Mouse (Mus musculus) cortical plate, adult 2 months (tissue): Measurements from ENCODE around the gene Abcc5. TPM values are rescaled to one million over a fixed set of nuclear protein-coding genes. Genes with fewer than 3 reads are reported as not detected.

ENCODE experiments used
- H3K27ac ChIP-seq: fragments of 200-500 bp; 2 replicates; pipeline ENCODE4 v1.5.1; 2012; ENCODE audit warnings: low read length, control low read depth, inconsistent platforms; ENCODE audit not compliant: insufficient read depth
- H3K4me1 ChIP-seq: fragments of 200-500 bp; 2 replicates; pipeline ENCODE4 v1.6.1; 2011; ENCODE audit warnings: low read length; ENCODE audit not compliant: control insufficient read depth, insufficient read depth
- H3K4me3 ChIP-seq: fragments of 200-500 bp; 2 replicates; pipeline ENCODE4 v1.5.1; 2011; ENCODE audit warnings: mild to moderate bottlenecking, low read length, control low read depth; ENCODE audit not compliant: insufficient read depth
- CTCF ChIP-seq: fragments of 200-500 bp; IDR thresholded peaks from 2 replicates; pipeline ENCODE4 v1.5.1; 2011; ENCODE audit warnings: mild to moderate bottlenecking, control low read depth, low read length; ENCODE audit not compliant: insufficient read depth; ENCODE audit errors: extremely low read depth
- POLR2A ChIP-seq: fragments of 200-500 bp; IDR thresholded peaks from 2 replicates; pipeline ENCODE4 v1.6.1; 2011; ENCODE audit warnings: mild to moderate bottlenecking, low read length, control low read depth; ENCODE audit not compliant: insufficient read depth; ENCODE audit errors: extremely low read depth
- polyA plus RNA-seq: library from polyadenylated mRNA; depleted of rRNA; stranded (reverse); fragments of >200 nt; gene quantifications from 2 replicates; pipeline ENCODE4 v1.2.3, GENCODE M21; 2012; rRNA removed

The Abcc5 gene
- polyA plus RNA-seq, 1 experiment = 296 TPM

GRCm38 (mm10) chr16:20315266-20315665 lies 110.9 kb downstream of the Abcc5 start:
- H3K4me3 ChIP-seq = no peak overlapping the region

GRCm38 (mm10) chr16:20312272-20312671 lies 113.9 kb downstream of the Abcc5 start:
- H3K27ac ChIP-seq = no peak overlapping the region
- no peaks in the 10 kb centered on the region for H3K4me1 ChIP-seq
- no peak overlapping the region for H3K4me3 ChIP-seq
- TF ChIP-seq CTCF = no peak
- TF ChIP-seq POLR2A = no peak

More at GRCm38 (mm10) chr16:20315266-20315665, 110.9 kb downstream of the Abcc5 start:
- Histone ChIP-seq H3K4me1 (no peaks in the 10 kb centered on the region), H3K27ac (no peak overlapping the region)
- TF ChIP-seq POLR2A = no peak
- no peak for TF ChIP-seq CTCF

GRCm38 (mm10) chr16:20301770-20302649 lies 124.2 kb downstream of the Abcc5 start, which contains the start of gene Parl:
Parl (minus strand) TSS chr16:20302387.
- H3K27ac ChIP-seq = peak within 1 kb of the TSS; percentile 13; the same call in 1 of the 2 replicates
- TF ChIP-seq POLR2A = peak; percentile 55; the same call in 1 of the 2 replicates
- TF ChIP-seq CTCF = peak; percentile 88
- H3K4me1 ChIP-seq = peaks cover 3% of the 10 kb centered on the region; the same call in 1 of the 2 replicates
- peak within 1 kb of the TSS; percentile 98 for H3K4me3 ChIP-seq

GRCm38 (mm10) chr16:20300076-20300475 lies 126.1 kb downstream of the Abcc5 start:
- Histone ChIP-seq H3K4me3 (no peak overlapping the region), H3K27ac (no peak overlapping the region), H3K4me1 (peaks cover 3% of the 10 kb centered on the region; the same call in 1 of the 2 replicates)
- TF ChIP-seq CTCF = no peak
- TF ChIP-seq POLR2A = no peak

Other genes with a start within 250 kb of the Abcc5 start
- 81.0 and 88.3 TPM in 2 replicates for gene Map6d1, start 185.0 kb downstream of the Abcc5 start, polyA plus RNA-seq
- gene Parl, start 124.0 kb downstream of the Abcc5 start, polyA plus RNA-seq = 45.4 and 51.5 TPM in 2 replicates
- gene Cyp2ab1, start 101.0 kb downstream of the Abcc5 start, polyA plus RNA-seq = 0.11 TPM in 1 of 2 replicates, not detected in the other
- gene Eif2b5, start 72.4 kb upstream of the Abcc5 start, polyA plus RNA-seq = 49.1 and 50.4 TPM in 2 replicates
- 41.7 and 42.5 TPM in 2 replicates for gene Dvl3, start 90.6 kb upstream of the Abcc5 start, polyA plus RNA-seq
- 1,329 and 1,383 TPM in 2 replicates for gene Ap2m1, start 109.1 kb upstream of the Abcc5 start, polyA plus RNA-seq
- gene Abcf3, start 122.2 kb upstream of the Abcc5 start, polyA plus RNA-seq = 78.5 and 83.5 TPM in 2 replicates
- 102 and 119 TPM in 2 replicates for gene Vwa5b2, start 163.1 kb upstream of the Abcc5 start, polyA plus RNA-seq
- gene Eef1akmt4, start 185.2 kb upstream of the Abcc5 start, polyA plus RNA-seq = 2.5 and 3.1 TPM in 2 replicates
- gene Gm49333, start 185.2 kb upstream of the Abcc5 start, polyA plus RNA-seq = not detected in 2 replicates
- 16.4 and 18.3 TPM in 2 replicates for gene Alg3, start 185.3 kb upstream of the Abcc5 start, polyA plus RNA-seq
- gene Camk2n2, start 194.9 kb upstream of the Abcc5 start, polyA plus RNA-seq = 188 and 191 TPM in 2 replicates
- 25.4 and 28.3 TPM in 2 replicates for gene Ece2, start 203.4 kb upstream of the Abcc5 start, polyA plus RNA-seq
- 173 TPM in 2 replicates for gene Psmd2, start 225.3 kb upstream of the Abcc5 start, polyA plus RNA-seq
- gene Eif4g1, start 241.9 kb upstream of the Abcc5 start, polyA plus RNA-seq = 157 and 158 TPM in 2 replicates